Mouse (Mus musculus): ENCODE results near the gene Mrpl14. TPM values are rescaled to one million over a fixed set of nuclear protein-coding genes. Genes with fewer than 3 reads are reported as not detected.

The Mrpl14 gene
- polyA plus RNA-seq, 1 experiment = 168 TPM

GRCm38 (mm10) chr17:45724574-45724921 lies 38.4 kb downstream of the Mrpl14 start:
- 91% methylated on average over 10 of the region's 10 CpGs for WGBS
- Histone ChIP-seq H3K36me3 (ENCODE audit: control insufficient read depth, insufficient read depth, low read length) (no peaks in the 10 kb centered on the region), H3K27me3 (replicated peaks; ENCODE audit: control insufficient read depth, insufficient read depth, low read length) (no peaks in the 10 kb centered on the region), H3K4me1 (ENCODE audit: control insufficient read depth, insufficient read depth, low read length) (no peaks in the 10 kb centered on the region), H3K4me3 (ENCODE audit: insufficient read depth, low read depth, low read length) (no peak overlapping the region), H3K27ac (ENCODE audit: insufficient read depth, low read depth, low read length) (no peak overlapping the region)
- no peak for TF ChIP-seq CTCF (conservative IDR thresholded peaks at IDR 0.05; ENCODE audit: insufficient read depth, insufficient read length, low read depth, low read length)
- no peak for TF ChIP-seq POLR2A (IDR thresholded peaks at IDR 0.05; ENCODE audit: low read depth, low read length)
- no peak for DNase-seq

GRCm38 (mm10) chr17:45726249-45726648 lies 40.1 kb downstream of the Mrpl14 start:
- 62% methylated on average over 7 of the region's 7 CpGs for WGBS
- no peak for TF ChIP-seq POLR2A (IDR thresholded peaks at IDR 0.05; ENCODE audit: low read depth, low read length)
- TF ChIP-seq CTCF (conservative IDR thresholded peaks at IDR 0.05; ENCODE audit: insufficient read depth, insufficient read length, low read depth, low read length) = no peak
- no peak for DNase-seq
- no peak overlapping the region for H3K27ac ChIP-seq (ENCODE audit: insufficient read depth, low read depth, low read length)
- no peaks in the 10 kb centered on the region for H3K36me3 ChIP-seq (ENCODE audit: control insufficient read depth, insufficient read depth, low read length)
- H3K4me3 ChIP-seq (ENCODE audit: insufficient read depth, low read depth, low read length) = no peak overlapping the region
- no peaks in the 10 kb centered on the region for H3K4me1 ChIP-seq (ENCODE audit: control insufficient read depth, insufficient read depth, low read length)
- no peaks in the 10 kb centered on the region for H3K27me3 ChIP-seq (replicated peaks; ENCODE audit: control insufficient read depth, insufficient read depth, low read length)

DNA sequence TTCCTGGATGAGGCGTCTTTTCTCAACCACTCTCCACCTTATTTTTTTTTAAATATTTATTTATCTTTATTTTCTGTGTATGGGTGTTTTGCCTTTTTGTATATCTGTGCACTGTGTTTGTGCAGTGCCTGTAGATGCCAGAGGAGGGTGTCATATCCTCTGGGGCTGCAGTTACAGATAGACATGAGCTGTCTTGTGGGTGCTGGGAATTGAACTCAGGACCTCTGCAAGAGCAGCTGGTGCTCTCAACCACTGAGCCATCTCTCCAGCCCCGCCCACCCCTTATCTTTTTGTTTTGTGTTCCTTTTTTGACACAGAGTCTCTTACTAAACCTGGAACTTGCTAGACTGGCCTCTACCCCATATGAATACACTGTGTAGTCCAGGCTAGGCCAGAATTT lies 41.4 kb downstream of the Mrpl14 start:
- WGBS = 84% methylated on average over 2 of the region's 2 CpGs
- DNase-seq = no peak
- Histone ChIP-seq H3K27me3 (replicated peaks; ENCODE audit: control insufficient read depth, insufficient read depth, low read length) (no peaks in the 10 kb centered on the region), H3K36me3 (ENCODE audit: control insufficient read depth, insufficient read depth, low read length) (no peaks in the 10 kb centered on the region), H3K4me1 (ENCODE audit: control insufficient read depth, insufficient read depth, low read length) (no peaks in the 10 kb centered on the region), H3K27ac (ENCODE audit: insufficient read depth, low read depth, low read length) (no peak overlapping the region), H3K4me3 (ENCODE audit: insufficient read depth, low read depth, low read length) (no peak overlapping the region)
- TF ChIP-seq CTCF (conservative IDR thresholded peaks at IDR 0.05; ENCODE audit: insufficient read depth, insufficient read length, low read depth, low read length) (no peak), POLR2A (IDR thresholded peaks at IDR 0.05; ENCODE audit: low read depth, low read length) (no peak)

GRCm38 (mm10) chr17:45727983-45728723 lies 42.0 kb downstream of the Mrpl14 start:
- no peak overlapping the region for H3K4me3 ChIP-seq (ENCODE audit: insufficient read depth, low read depth, low read length)
- no peak for DNase-seq
- H3K4me1 ChIP-seq (ENCODE audit: control insufficient read depth, insufficient read depth, low read length) = no peaks in the 10 kb centered on the region
- H3K27me3 ChIP-seq (replicated peaks; ENCODE audit: control insufficient read depth, insufficient read depth, low read length) = no peaks in the 10 kb centered on the region
- TF ChIP-seq CTCF (conservative IDR thresholded peaks at IDR 0.05; ENCODE audit: insufficient read depth, insufficient read length, low read depth, low read length) = no peak
- TF ChIP-seq POLR2A (IDR thresholded peaks at IDR 0.05; ENCODE audit: low read depth, low read length) = no peak
- no peak overlapping the region for H3K27ac ChIP-seq (ENCODE audit: insufficient read depth, low read depth, low read length)
- no peaks in the 10 kb centered on the region for H3K36me3 ChIP-seq (ENCODE audit: control insufficient read depth, insufficient read depth, low read length)
- 87% methylated on average over 8 of the region's 8 CpGs for WGBS

DNA sequence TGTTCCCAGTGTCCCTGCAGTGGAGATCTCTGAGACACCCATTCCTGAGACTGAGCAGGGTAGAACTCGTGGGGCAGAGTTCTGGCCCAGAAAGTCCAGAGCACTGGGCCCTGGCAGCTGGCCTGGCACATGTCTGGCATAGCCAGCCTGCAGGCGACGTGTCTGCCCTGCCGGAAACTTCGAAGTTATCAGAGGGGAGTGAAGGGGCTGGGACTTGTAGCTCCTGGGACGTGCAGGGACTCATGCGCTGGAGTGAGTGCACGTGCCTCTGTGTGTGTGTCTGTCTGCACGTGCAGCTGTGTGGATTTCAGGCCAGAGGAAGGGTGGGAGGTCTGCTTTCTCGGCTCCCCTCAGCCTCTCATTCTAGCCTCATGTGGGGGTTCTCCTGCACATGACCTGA lies 43.3 kb downstream of the Mrpl14 start:
- Histone ChIP-seq H3K36me3 (ENCODE audit: control insufficient read depth, insufficient read depth, low read length) (no peaks in the 10 kb centered on the region), H3K4me3 (ENCODE audit: insufficient read depth, low read depth, low read length) (no peak overlapping the region), H3K4me1 (ENCODE audit: control insufficient read depth, insufficient read depth, low read length) (peaks cover 4% of the 10 kb centered on the region; the same call in 1 of the 2 replicates), H3K27ac (ENCODE audit: insufficient read depth, low read depth, low read length) (no peak overlapping the region), H3K27me3 (replicated peaks; ENCODE audit: control insufficient read depth, insufficient read depth, low read length) (no peaks in the 10 kb centered on the region)
- 64% methylated on average over 10 of the region's 10 CpGs for WGBS
- DNase-seq = no peak
- TF ChIP-seq CTCF (conservative IDR thresholded peaks at IDR 0.05; ENCODE audit: insufficient read depth, insufficient read length, low read depth, low read length) = no peak
- no peak for TF ChIP-seq POLR2A (IDR thresholded peaks at IDR 0.05; ENCODE audit: low read depth, low read length)

GRCm38 (mm10) chr17:45730696-45731095 lies 44.6 kb downstream of the Mrpl14 start:
- Histone ChIP-seq H3K27me3 (replicated peaks; ENCODE audit: control insufficient read depth, insufficient read depth, low read length) (no peaks in the 10 kb centered on the region), H3K27ac (ENCODE audit: insufficient read depth, low read depth, low read length) (no peak overlapping the region), H3K36me3 (ENCODE audit: control insufficient read depth, insufficient read depth, low read length) (no peaks in the 10 kb centered on the region), H3K4me3 (ENCODE audit: insufficient read depth, low read depth, low read length) (no peak overlapping the region), H3K4me1 (ENCODE audit: control insufficient read depth, insufficient read depth, low read length) (peaks cover 4% of the 10 kb centered on the region; the same call in 1 of the 2 replicates)
- TF ChIP-seq CTCF (conservative IDR thresholded peaks at IDR 0.05; ENCODE audit: insufficient read depth, insufficient read length, low read depth, low read length) (no peak), POLR2A (IDR thresholded peaks at IDR 0.05; ENCODE audit: low read depth, low read length) (no peak)
- 84% methylated on average over 4 of the region's 4 CpGs for WGBS
- DNase-seq = no peak

GRCm38 (mm10) chr17:45731172-45731864 lies 45.2 kb downstream of the Mrpl14 start:
- H3K27ac ChIP-seq (ENCODE audit: insufficient read depth, low read depth, low read length) = no peak overlapping the region

More at GRCm38 (mm10) chr17:45731172-45731864, 45.2 kb downstream of the Mrpl14 start:
- no peaks in the 10 kb centered on the region for H3K36me3 ChIP-seq (ENCODE audit: control insufficient read depth, insufficient read depth, low read length)
- H3K27me3 ChIP-seq (replicated peaks; ENCODE audit: control insufficient read depth, insufficient read depth, low read length) = no peaks in the 10 kb centered on the region
- H3K4me1 ChIP-seq (ENCODE audit: control insufficient read depth, insufficient read depth, low read length) = peaks cover 4% of the 10 kb centered on the region; the same call in 1 of the 2 replicates
- TF ChIP-seq POLR2A (IDR thresholded peaks at IDR 0.05; ENCODE audit: low read depth, low read length) = no peak
- peak; percentile 89 for TF ChIP-seq CTCF (conservative IDR thresholded peaks at IDR 0.05; ENCODE audit: insufficient read depth, insufficient read length, low read depth, low read length)
- peak; percentile 87 for DNase-seq
- H3K4me3 ChIP-seq (ENCODE audit: insufficient read depth, low read depth, low read length) = no peak overlapping the region
- 29% methylated on average over 9 of the region's 9 CpGs for WGBS

Data from kidney, adult 2 months (tissue).